Mouse (Mus musculus) liver, adult 2 months (tissue): ENCODE measurements around the gene Cdipt. TPM values are rescaled to one million over a fixed set of nuclear protein-coding genes. Genes with fewer than 3 reads are reported as not detected.

ENCODE experiments used
- DNase-seq: peaks from one replicate; pipeline ENCODE4 v3.0.0-alpha.2; 2011; ENCODE audit warnings: low read depth, low spot score; ENCODE audit errors: extremely low read depth
- H3K27ac ChIP-seq: fragments of 200-500 bp; replicated peaks from 2 replicates; pipeline ENCODE4 v1.5.1; 2012; ENCODE audit warnings: low read depth, mild to moderate bottlenecking, control low read depth, inconsistent platforms, low read length; ENCODE audit not compliant: insufficient read depth
- H3K27me3 ChIP-seq: fragments of 200-500 bp; 2 replicates; pipeline ENCODE4 v1.6.1; 2012; ENCODE audit warnings: mild to moderate bottlenecking, moderate library complexity, low read length, inconsistent platforms; ENCODE audit not compliant: control insufficient read depth, insufficient read depth
- H3K36me3 ChIP-seq: fragments of 200-500 bp; 2 replicates; pipeline ENCODE4 v1.6.1; 2012; ENCODE audit warnings: low read length, inconsistent platforms; ENCODE audit not compliant: control insufficient read depth, insufficient read depth
- H3K4me1 ChIP-seq: fragments of 200-500 bp; 2 replicates; pipeline ENCODE4 v1.6.1; 2011; ENCODE audit warnings: low read length; ENCODE audit not compliant: control insufficient read depth, insufficient read depth
- H3K4me3 ChIP-seq: fragments of 200-500 bp; 2 replicates; pipeline ENCODE4 v1.5.1; 2011; ENCODE audit warnings: low read depth, mild to moderate bottlenecking, control low read depth, low read length, moderate library complexity; ENCODE audit not compliant: insufficient read depth
- H3K79me2 ChIP-seq: fragments of 200-500 bp; 2 replicates; pipeline ENCODE4 v1.6.1; 2012; ENCODE audit warnings: inconsistent platforms, mild to moderate bottlenecking, low read length, moderate library complexity; ENCODE audit not compliant: control insufficient read depth, insufficient read depth
- H3K9ac ChIP-seq: fragments of 200-500 bp; 2 replicates; pipeline ENCODE4 v1.6.1; 2012; ENCODE audit warnings: low read depth, mild to moderate bottlenecking, control low read depth, inconsistent platforms, low read length
- CTCF ChIP-seq: fragments of 200-500 bp; IDR thresholded peaks from 2 replicates; pipeline ENCODE4 v1.5.1; 2011; ENCODE audit warnings: low read depth, low read length, control low read depth
- POLR2A ChIP-seq: fragments of 200-500 bp; IDR thresholded peaks from 2 replicates; pipeline ENCODE4 v1.6.1; 2011; ENCODE audit warnings: low read length, control low read depth; ENCODE audit not compliant: insufficient read depth; ENCODE audit errors: extremely low read depth
- WGBS: fragments of 180-500 bp; shearing (Covaris S2); methylation state at CpG from one replicate; pipeline ENCODE4 v1.1.7; 2018; 5-methylcytosine and 5-hydroxymethylcytosine counted together
- polyA plus RNA-seq: library from polyadenylated mRNA; depleted of rRNA; stranded (reverse); fragments of >200 nt; gene quantifications from 2 replicates; pipeline ENCODE4 v1.2.3, GENCODE M21; 2012
- total RNA-seq: library from RNA; depleted of rRNA; stranded (reverse); fragments of >200 nt; gene quantifications from 2 replicates; pipeline ENCODE4 v1.2.3, GENCODE M21; 2014

Cdipt gene
- total and polyA plus RNA-seq, 2 experiments = 42.8 to 141 TPM

GRCm38 (mm10) chr7:127011717-127012116, 36.0 kb downstream of the Cdipt start:
- 87% methylated on average over 2 of the region's 2 CpGs for WGBS

GRCm38 (mm10) chr7:127012374-127012773, 36.7 kb downstream of the Cdipt start:
- no peak overlapping the region for H3K27ac ChIP-seq
- H3K4me1 ChIP-seq = peaks cover 37% of the 10 kb centered on the region
- H3K36me3 ChIP-seq = no peaks in the 10 kb centered on the region

More at GRCm38 (mm10) chr7:127011717-127012116, 36.0 kb downstream of the Cdipt start:
- Histone ChIP-seq H3K36me3 (no peaks in the 10 kb centered on the region), H3K9ac (no peak overlapping the region), H3K4me3 (no peak overlapping the region), H3K27ac (no peak overlapping the region), H3K27me3 (no peaks in the 10 kb centered on the region), H3K79me2 (peaks cover 16% of the 10 kb centered on the region; the same call in 1 of the 2 replicates), H3K4me1 (peaks cover 39% of the 10 kb centered on the region)
- TF ChIP-seq POLR2A = no peak
- no peak for TF ChIP-seq CTCF
- DNase-seq = no peak

GRCm38 (mm10) chr7:127012845-127013244, 37.1 kb downstream of the Cdipt start:
- H3K9ac ChIP-seq = no peak overlapping the region
- H3K4me1 ChIP-seq = peaks cover 41% of the 10 kb centered on the region
- no peak overlapping the region for H3K27ac ChIP-seq
- DNase-seq = no peak
- H3K27me3 ChIP-seq = no peaks in the 10 kb centered on the region
- WGBS = 95% methylated on average over 10 of the region's 10 CpGs
- no peak for TF ChIP-seq POLR2A
- TF ChIP-seq CTCF = no peak
- H3K36me3 ChIP-seq = no peaks in the 10 kb centered on the region
- no peak overlapping the region for H3K4me3 ChIP-seq
- peaks cover 16% of the 10 kb centered on the region; the same call in 1 of the 2 replicates for H3K79me2 ChIP-seq

More at GRCm38 (mm10) chr7:127012374-127012773, 36.7 kb downstream of the Cdipt start:
- H3K27me3 ChIP-seq = no peaks in the 10 kb centered on the region
- no peak for TF ChIP-seq CTCF
- TF ChIP-seq POLR2A = no peak
- WGBS = 84% methylated on average over 6 of the region's 6 CpGs
- H3K4me3 ChIP-seq = no peak overlapping the region
- H3K9ac ChIP-seq = no peak overlapping the region
- no peak for DNase-seq
- H3K79me2 ChIP-seq = peaks cover 16% of the 10 kb centered on the region; the same call in 1 of the 2 replicates

- no peak for TF ChIP-seq POLR2A
- TF ChIP-seq CTCF = no peak
- H3K4me1 ChIP-seq = peaks cover 39% of the 10 kb centered on the region
- WGBS = 85% methylated on average over 6 of the region's 6 CpGs
- no peak overlapping the region for H3K4me3 ChIP-seq
- H3K79me2 ChIP-seq = peaks cover 16% of the 10 kb centered on the region; the same call in 1 of the 2 replicates
- H3K9ac ChIP-seq = no peak overlapping the region
- no peak overlapping the region for H3K27ac ChIP-seq
- H3K36me3 ChIP-seq = no peaks in the 10 kb centered on the region
- H3K27me3 ChIP-seq = no peaks in the 10 kb centered on the region
- DNase-seq = no peak
Observed at GRCm38 (mm10) chr7:127013385-127013784, 37.7 kb downstream of the Cdipt start.

GRCm38 (mm10) chr7:127014320-127014719, 38.6 kb downstream of the Cdipt start, which contains the start of gene Mvp:
Gene Mvp (minus strand): TSS chr7:127014621.
- Histone ChIP-seq H3K79me2 (peaks cover 16% of the 10 kb centered on the region; the same call in 1 of the 2 replicates), H3K27ac (peak within 1 kb of the TSS; percentile 79), H3K4me1 (peaks cover 33% of the 10 kb centered on the region), H3K36me3 (no peaks in the 10 kb centered on the region), H3K9ac (peak within 1 kb of the TSS; percentile 70), H3K4me3 (peak within 1 kb of the TSS; percentile 55), H3K27me3 (no peaks in the 10 kb centered on the region)
- 4% methylated on average over 11 of the region's 11 CpGs for WGBS
- DNase-seq = peak; percentile 74
- TF ChIP-seq POLR2A (0 out of 2 replicates have a peak, but pooled peaks have one; percentile 35), CTCF (no peak)

- 93% methylated on average over 12 of the region's 12 CpGs for WGBS
- H3K4me3 ChIP-seq = no peak overlapping the region
- H3K27ac ChIP-seq = no peak overlapping the region
- peaks cover 30% of the 10 kb centered on the region for H3K4me1 ChIP-seq
- DNase-seq = no peak
- no peaks in the 10 kb centered on the region for H3K27me3 ChIP-seq
- no peak for TF ChIP-seq CTCF
- no peak for TF ChIP-seq POLR2A
- no peaks in the 10 kb centered on the region for H3K36me3 ChIP-seq
- H3K9ac ChIP-seq = no peak overlapping the region
- H3K79me2 ChIP-seq = peaks cover 16% of the 10 kb centered on the region; the same call in 1 of the 2 replicates
Observed at GRCm38 (mm10) chr7:127014993-127015392, 39.3 kb downstream of the Cdipt start.
